In genomic region chr16:90433551-90433950, GRCm38 (mm10) we compare ENCODE assay signal across 16 mouse cellular contexts.
"Had no signal": no experiment of that assay in that cellular context is flagged by ENCODE, and none has a peak within 500 bp of the region (broad histone marks: within the 10 kb centered on the region; RNA-seq: fewer than 3 reads in every experiment).

No protein-coding gene starts in this region.

- H3K27ac ChIP-seq: neural tube, embryonic 12.5 days; neural tube, embryonic 13.5 days; neural tube, embryonic 15.5 days; stomach, embryonic 15.5 days; stomach, postnatal 0 days had no signal

- H3K9me3 ChIP-seq: stomach, embryonic 15.5 days had no signal

- H3K9ac ChIP-seq: neural tube, embryonic 12.5 days; neural tube, embryonic 13.5 days; neural tube, embryonic 15.5 days; stomach, embryonic 15.5 days had no signal

- H3K4me1 ChIP-seq: stomach, embryonic 15.5 days had no signal

- DNase-seq: retina, postnatal 1 day; right cerebral cortex, adult 18-20 months; right cerebral cortex, postnatal 25 days; right cerebral cortex, postnatal 4 days; spleen, adult 18-20 months; thymus, adult 18-20 months; thymus, adult 2 months; thymus, postnatal 14 days; thymus, postnatal 25 days; thymus, postnatal 36 days; thymus, postnatal 4 days had no signal

- H3K4me3 ChIP-seq: neural tube, embryonic 12.5 days; neural tube, embryonic 13.5 days; neural tube, embryonic 15.5 days; stomach, embryonic 15.5 days had no signal
